Mouse (Mus musculus): ENCODE measurements around the gene Nwd2.

Nwd2 gene

GRCm38 (mm10) chr5:63833955-63834354 lies 185.1 kb downstream of the Nwd2 start:
- peak; percentile 54 for DNase-seq

DNA sequence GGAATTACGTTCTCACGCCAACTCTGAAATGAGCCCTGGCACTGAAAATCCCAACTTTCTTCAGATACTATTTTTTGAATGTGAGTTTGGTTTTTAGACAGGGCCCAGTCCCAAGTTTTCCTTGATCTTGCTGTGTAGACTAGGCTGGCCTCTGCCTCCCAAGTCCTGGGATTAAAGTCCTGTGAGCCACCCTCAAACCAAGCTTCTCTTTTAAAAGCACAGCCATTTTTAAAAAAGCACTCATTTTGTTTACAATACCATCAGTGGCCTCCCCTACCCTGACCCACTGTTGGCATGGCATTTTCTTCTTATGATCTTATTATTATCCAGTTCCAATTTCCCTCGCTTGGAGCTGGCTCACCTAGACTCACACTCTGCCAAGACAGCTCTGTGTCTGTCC lies 185.5 kb downstream of the Nwd2 start:
- no peak for DNase-seq

GRCm38 (mm10) chr5:63837115-63837514 lies 188.2 kb downstream of the Nwd2 start:
- DNase-seq = no peak

DNA sequence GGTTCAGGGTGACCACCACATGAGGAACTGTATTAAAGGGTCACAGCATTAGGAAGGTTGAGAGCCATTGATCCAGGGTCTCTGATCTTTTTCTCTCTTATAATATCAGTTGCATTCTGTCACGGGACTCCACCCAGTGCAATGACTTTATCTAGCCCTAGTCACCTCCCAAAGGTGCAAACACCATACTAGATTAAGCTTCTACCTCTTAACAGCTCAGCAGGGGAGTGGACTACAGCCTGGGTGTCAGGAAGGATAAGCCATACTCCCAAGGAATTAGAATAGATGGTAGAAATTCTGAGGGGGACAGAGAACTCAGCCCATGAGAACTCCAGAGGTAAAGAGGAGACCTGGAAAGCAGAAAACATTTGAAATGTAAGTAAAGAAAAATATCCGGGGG lies 188.9 kb downstream of the Nwd2 start:
- DNase-seq = no peak

- DNase-seq = no peak
Measured at GRCm38 (mm10) chr5:63839801-63840416, 191.0 kb downstream of the Nwd2 start.

- no peak for DNase-seq
Measured at GRCm38 (mm10) chr5:63847080-63847479, 198.2 kb downstream of the Nwd2 start.

- DNase-seq = peak; percentile 86
Measured at GRCm38 (mm10) chr5:63847541-63848226, 198.8 kb downstream of the Nwd2 start.

- no peak for DNase-seq
Measured at GRCm38 (mm10) chr5:63858901-63859300, 210.0 kb downstream of the Nwd2 start.
